Mouse (Mus musculus) spleen, embryonic (tissue): Measurements from ENCODE around the gene Cerkl.

Experiments used
- CTCF ChIA-PET: fragments of 350-600 bp; sonication (Branson Sonifier 250); formaldehyde crosslinking; loops from one replicate; lab custom pipeline; 2022; lab: Charles Lee

Gene Cerkl

GRCm38 (mm10) chr2:79443401-79443800, 13.2 kb downstream of the Cerkl start:
- CTCF ChIA-PET, result no interaction called here

DNA sequence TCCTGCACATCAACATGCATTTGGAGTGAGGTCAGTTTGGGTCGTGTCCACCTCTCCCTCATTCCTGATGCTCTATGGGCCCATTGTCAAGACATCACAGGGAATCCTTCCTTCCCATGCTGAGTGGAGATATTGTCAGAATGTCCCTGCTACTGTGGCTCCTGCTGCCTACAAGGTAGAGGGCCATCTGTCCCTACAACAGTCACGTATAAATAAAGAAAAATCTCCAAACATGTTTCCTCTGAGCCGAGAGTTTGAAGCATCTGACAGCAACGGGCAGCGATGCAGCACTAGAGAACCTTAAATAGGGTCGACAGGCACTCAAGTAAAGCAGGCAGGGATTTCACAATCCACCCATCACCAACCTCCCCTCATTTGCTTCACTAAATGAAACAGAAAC, 13.7 kb downstream of the Cerkl start:
- CTCF ChIA-PET, result no interaction called here

DNA sequence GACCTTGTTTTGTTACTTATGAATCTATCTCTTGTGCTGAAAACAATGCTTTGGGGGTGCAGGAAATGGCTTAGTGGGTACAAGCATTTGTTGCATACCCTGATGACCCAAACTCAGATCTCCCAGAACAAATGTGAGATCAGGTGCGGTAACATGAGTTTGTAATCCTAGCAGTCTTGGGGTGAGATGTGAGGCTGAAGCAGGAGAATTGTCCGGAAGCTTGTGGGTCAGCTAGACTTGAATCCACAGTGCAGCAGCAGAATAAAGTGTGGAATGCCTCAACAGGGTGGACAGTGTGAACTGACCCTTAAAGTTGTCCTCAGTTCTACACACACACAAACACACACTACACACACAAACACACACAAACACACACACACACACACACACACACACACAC, 14.4 kb downstream of the Cerkl start:
- CTCF ChIA-PET, result no interaction called here

GRCm38 (mm10) chr2:79430061-79430460, 26.5 kb downstream of the Cerkl start:
- CTCF ChIA-PET, result no interaction called here

GRCm38 (mm10) chr2:79429650-79430049, 26.9 kb downstream of the Cerkl start:
- CTCF ChIA-PET, result interaction anchor here (0.8 kb wide), 1 partner anchor 24 kb away, joined by 4 read pairs; no protein-coding TSS in a partner anchor

GRCm38 (mm10) chr2:79429108-79429507, 27.5 kb downstream of the Cerkl start:
- CTCF ChIA-PET, result interaction anchor here (0.8 kb wide), 1 partner anchor 25 kb away, joined by 4 read pairs; no protein-coding TSS in a partner anchor

- CTCF ChIA-PET, result no interaction called here
Measured at GRCm38 (mm10) chr2:79428569-79429104, 27.9 kb downstream of the Cerkl start.

DNA sequence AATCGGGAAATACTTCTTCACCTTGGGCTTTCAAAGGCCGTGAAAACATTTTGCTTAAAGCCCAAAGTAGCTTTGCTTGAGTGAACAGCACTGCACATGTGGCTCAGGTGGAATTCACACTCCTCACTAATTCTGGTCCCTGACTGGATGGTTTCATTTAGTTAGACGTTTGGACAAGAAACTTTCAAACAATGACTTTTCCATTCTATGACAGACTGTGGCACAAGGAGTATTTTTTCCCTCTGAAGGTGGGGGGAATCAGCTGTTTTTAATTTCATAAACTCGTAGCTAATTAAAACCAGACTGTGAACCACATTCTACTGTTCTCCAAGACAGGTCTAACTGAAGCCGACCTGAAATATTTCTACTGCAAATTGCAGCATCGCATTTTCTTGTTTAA, 28.6 kb downstream of the Cerkl start:
- CTCF ChIA-PET, result no interaction called here

DNA sequence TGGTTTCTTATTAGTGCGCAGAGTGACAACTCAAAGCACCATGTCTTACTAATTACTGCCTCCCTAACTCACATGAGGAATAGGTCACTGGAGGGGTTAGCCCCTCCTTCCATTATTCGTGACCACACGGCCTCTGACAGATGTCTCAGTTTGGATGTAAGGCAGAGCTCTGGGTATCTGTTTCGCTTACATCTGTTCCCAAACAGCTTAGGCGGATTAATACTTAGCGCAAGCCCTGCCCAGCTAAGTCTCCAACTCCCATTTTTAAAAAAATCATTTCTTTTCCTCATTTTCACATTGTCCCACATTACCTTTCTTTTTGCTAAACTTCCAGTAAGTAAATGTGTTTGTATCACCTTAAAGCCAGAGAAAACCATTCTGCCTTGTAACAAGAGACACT, 34.9 kb downstream of the Cerkl start:
- CTCF ChIA-PET, result no interaction called here

DNA sequence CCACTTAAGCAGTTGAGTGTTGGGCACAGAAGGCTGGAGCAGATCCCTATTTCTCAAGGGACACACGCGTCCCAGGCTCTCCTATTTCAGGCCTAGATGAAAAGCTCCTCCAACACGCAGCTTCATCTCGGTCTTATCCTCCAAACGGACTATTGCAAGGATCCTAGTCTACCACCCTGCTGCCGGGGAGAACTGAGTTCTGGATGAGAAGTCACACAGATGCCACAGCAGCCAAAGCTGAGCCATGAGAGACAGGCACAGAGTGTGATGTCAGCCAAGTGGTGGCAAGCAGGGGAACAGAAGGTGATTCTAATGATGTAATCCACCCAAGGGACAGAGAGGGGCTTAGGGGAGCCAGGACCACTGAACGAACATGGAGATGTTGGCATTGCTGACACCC, 42.1 kb downstream of the Cerkl start:
- CTCF ChIA-PET, result no interaction called here

DNA sequence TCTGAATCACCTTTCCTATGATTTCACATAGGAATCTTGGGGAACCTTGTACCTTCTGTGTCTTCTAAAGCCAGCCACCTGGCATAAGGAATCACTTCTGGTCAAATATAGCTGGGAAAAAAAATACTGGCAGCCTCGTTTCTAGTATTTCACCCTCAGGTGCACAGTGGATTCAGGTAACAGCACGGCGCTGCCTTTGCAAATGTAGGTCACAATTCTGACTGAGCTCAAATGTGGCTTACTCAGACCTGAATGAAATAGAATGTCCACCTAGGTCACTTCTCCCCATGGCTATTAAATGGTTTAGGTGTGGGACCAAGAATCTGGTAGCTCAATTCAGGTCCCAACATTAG, 45.7 kb downstream of the Cerkl start:
- CTCF ChIA-PET, result no interaction called here

GRCm38 (mm10) chr2:79410247-79410902, 46.2 kb downstream of the Cerkl start:
- CTCF ChIA-PET, result no interaction called here

GRCm38 (mm10) chr2:79405661-79406405, 50.8 kb downstream of the Cerkl start:
- CTCF ChIA-PET, result no interaction called here

DNA sequence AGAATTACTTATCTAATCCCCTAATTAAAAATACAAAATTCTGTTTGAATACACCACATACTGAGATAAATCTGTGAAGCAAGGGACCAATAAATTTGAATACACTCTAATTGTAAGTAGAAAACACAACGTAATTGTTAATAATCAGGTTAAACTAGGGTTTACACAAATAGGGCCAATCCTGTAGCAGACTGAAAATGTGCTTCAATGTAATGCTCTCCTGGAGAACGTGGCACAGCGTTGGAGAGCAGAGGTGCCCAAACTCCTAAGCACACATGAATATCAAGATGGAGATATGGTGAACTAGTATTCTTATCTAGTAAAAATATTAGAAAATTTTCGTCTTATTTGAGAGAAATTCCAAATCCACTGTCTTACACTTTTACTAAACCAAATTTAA, 56.5 kb downstream of the Cerkl start:
- CTCF ChIA-PET, result no interaction called here

GRCm38 (mm10) chr2:79399234-79400000, 57.2 kb downstream of the Cerkl start:
- CTCF ChIA-PET, result no interaction called here

DNA sequence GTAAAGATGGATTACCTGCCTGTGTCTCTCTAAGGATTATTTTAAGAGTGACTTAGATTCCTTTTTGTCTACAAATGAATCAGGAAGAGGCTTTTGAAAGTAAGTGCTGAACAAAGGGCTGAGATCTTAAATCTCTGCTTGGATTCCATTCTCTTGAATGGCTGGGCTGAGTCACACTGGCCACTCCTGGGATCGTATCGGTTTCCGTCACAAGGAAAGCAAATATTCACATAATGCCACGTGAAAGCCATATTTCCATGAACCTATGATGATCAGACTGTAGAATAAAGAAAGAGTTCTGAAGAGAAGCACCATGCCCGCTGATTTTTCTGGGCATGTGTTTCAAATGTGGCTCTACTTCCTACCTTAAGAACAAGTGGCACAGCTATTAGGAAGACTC, 57.8 kb downstream of the Cerkl start:
- CTCF ChIA-PET, result no interaction called here

- CTCF ChIA-PET, result no interaction called here
Measured at GRCm38 (mm10) chr2:79398343-79398742, 58.2 kb downstream of the Cerkl start.

DNA sequence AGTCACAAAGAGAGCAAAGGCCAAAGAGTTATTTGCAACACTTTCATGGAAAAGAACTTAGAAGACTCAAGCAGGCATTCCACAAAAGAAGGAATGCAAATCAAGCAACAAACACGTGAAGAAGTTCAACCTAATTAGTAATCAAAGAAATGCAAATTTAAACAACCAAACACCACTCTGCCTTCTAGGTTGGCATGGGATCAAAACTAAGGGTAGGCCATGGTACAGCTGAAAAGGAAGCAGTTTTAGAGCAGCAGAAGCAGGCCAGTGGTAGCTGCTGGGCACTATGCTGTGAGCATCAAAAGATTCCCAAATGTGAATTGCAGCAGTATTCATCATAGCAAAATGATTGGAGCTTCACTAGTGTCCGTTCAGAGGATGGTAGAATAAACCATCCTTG, 59.5 kb downstream of the Cerkl start:
- CTCF ChIA-PET, result no interaction called here

DNA sequence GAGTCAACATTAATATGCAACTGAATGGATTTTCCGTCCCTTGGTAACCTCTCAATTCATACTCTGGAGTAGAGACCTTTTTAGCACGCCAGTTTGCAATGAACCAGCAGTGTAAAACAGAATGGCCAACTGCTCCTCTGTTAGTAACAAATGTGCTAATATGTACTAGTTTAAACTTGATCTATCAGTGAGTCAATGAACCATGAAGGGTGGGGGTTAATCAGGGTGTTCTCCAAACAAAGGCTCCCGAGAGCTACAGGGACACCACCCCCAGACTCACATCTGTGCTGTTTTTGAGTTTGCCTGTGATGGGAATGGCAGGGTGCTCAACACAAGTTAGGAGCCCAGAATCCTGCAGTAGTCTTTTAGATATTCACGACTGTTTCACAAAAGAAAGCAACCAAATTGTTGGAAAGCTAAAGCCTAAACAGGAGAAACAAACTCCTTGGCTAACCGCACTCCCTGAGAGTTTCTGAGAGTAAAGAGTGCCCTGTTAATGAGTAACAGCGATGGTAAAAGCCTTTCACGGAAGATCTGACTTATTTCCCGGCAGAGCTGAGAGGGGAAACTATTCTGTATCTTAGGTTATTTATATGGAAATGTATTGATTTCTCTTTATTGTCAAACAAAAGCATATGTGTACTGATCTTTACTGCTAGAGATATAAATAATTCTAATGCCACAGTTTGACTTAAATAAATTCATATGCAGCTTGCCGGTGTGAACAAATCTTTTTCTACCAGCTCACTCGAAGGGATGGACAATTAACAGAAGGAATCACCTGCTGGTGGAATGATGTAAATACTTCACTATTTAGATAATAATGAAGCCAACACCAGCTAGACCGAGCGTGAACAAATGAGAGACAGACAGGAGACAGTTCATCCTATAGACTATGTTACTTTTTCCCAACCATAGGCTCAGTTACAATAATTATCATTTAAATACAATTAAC, 77.2 kb downstream of the Cerkl start:
- CTCF ChIA-PET, result no interaction called here

GRCm38 (mm10) chr2:79378346-79379086, 78.1 kb downstream of the Cerkl start:
- CTCF ChIA-PET, result no interaction called here
